Mouse (Mus musculus) heart, postnatal 0 days (tissue): ENCODE results near the gene Micu2.

ENCODE experiments used
- CTCF ChIP-seq: IDR thresholded peaks from 2 replicates; pipeline ENCODE4 v1.5.1; 2016; ENCODE audit warnings: antibody characterized with exemption, control low read depth, low read depth
- EP300 ChIP-seq: IDR thresholded peaks from 2 replicates; pipeline ENCODE4 v1.6.1; 2016; ENCODE audit warnings: antibody characterized with exemption, low read depth

DNA sequence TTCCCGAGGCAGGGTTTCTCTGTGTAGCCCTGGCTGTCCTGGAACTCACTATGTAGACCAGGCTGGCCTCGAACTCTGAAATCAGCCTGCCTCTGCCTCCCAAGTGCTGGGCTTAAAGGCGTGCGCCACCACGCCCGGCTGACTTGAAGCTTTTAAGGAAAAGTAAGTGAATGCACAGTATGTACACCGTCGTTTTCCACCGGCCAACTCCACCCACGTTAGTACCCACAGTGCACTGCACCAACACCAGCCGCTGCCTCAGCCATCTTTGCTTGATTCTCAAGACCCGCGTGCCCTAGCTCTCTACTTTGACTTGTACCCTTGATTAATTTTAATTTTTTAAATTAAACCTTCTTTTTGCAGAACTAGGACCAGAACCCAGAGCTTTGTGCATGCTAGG lies 64.4 kb downstream of the Micu2 start:
- TF ChIP-seq CTCF (no peak), EP300 (no peak)
